Mouse (Mus musculus): ENCODE measurements at regions not wholly inside any gene's neighbourhood (a gene's known extent, or its start where the extent isn't known, plus 50 kb on each side); places are given as distances from the start of the nearest gene placed in this dataset.

- no peak for TF ChIP-seq CTCF (IDR thresholded peaks at IDR 0.05; ENCODE audit: control insufficient read depth, insufficient read depth, insufficient replicate concordance, low read depth, low read length)
- no peak for TF ChIP-seq POLR2A (IDR thresholded peaks at IDR 0.05; ENCODE audit: control insufficient read depth, low read depth, low read length)
Measured at GRCm38 (mm10) chr6:31109604-31110003, 150.7 kb upstream of the Klf14 start.
